Mouse (Mus musculus) bone marrow, adult 2 months (tissue): ENCODE results near the gene Pigk. TPM values are rescaled to one million over a fixed set of nuclear protein-coding genes. Genes with fewer than 3 reads are reported as not detected.

Source experiments
- H3K27ac ChIP-seq: fragments of 200-500 bp; 2 replicates; pipeline ENCODE4 v1.5.1; 2012; ENCODE audit warnings: low read depth, mild to moderate bottlenecking, control low read depth, inconsistent platforms, low read length; ENCODE audit not compliant: control insufficient read depth, poor library complexity, insufficient read depth
- H3K4me1 ChIP-seq: fragments of 200-500 bp; 2 replicates; pipeline ENCODE4 v1.6.1; 2011; ENCODE audit warnings: low read length; ENCODE audit not compliant: control insufficient read depth, insufficient read depth
- H3K4me3 ChIP-seq: fragments of 200-500 bp; replicated peaks from 2 replicates; pipeline ENCODE3; 2011; ENCODE audit warnings: mild to moderate bottlenecking, low read depth, low read length, control low read depth; ENCODE audit not compliant: control insufficient read depth
- CTCF ChIP-seq: fragments of 200-500 bp; IDR thresholded peaks from 2 replicates; pipeline ENCODE4 v1.5.1; 2011; ENCODE audit warnings: low read length, control low read depth; ENCODE audit not compliant: control insufficient read depth, insufficient read depth
- POLR2A ChIP-seq: fragments of 200-500 bp; IDR thresholded peaks from 2 replicates; pipeline ENCODE4 v1.6.1; 2011; ENCODE audit warnings: low read depth, mild to moderate bottlenecking, control low read depth, low read length, borderline replicate concordance; ENCODE audit not compliant: control insufficient read depth
- WGBS: fragments of 180-500 bp; shearing (Covaris S2); methylation state at CpG from one replicate; pipeline ENCODE4 v1.1.7; 2018; 5-methylcytosine and 5-hydroxymethylcytosine counted together
- polyA plus RNA-seq: library from polyadenylated mRNA; stranded (reverse); fragments of >200 nt; gene quantifications from 2 replicates; pipeline ENCODE4 v1.2.4, GENCODE M21; 2011; ENCODE audit warnings: low replicate concordance; ENCODE audit not compliant: missing spikeins, insufficient read depth, insufficient read length

The Pigk gene
- 8.2 and 17.7 TPM in 2 replicates for polyA plus RNA-seq

GRCm38 (mm10) chr3:152713991-152714902 is at the start of gene Pigk:
Pigk (plus strand) TSS chr3:152714100.
- WGBS, result under 1% methylated on average over 48 of the region's 48 CpGs
- Histone ChIP-seq H3K4me3 (peak within 1 kb of the TSS; percentile 99), H3K4me1 (no peaks in the 10 kb centered on the region), H3K27ac (no peak within 1 kb of the TSS; the same call in 1 of the 2 replicates)
- TF ChIP-seq POLR2A (peak; percentile 58; the same call in 1 of the 2 replicates), CTCF (no peak)

GRCm38 (mm10) chr3:152666991-152667355 is 46.9 kb upstream of the Pigk start:
- WGBS, result 6% methylated on average over 16 of the region's 16 CpGs
- no peak for TF ChIP-seq POLR2A
- no peak for TF ChIP-seq CTCF
- Histone ChIP-seq H3K4me3 (no peak overlapping the region), H3K27ac (no peak overlapping the region), H3K4me1 (no peaks in the 10 kb centered on the region)

- H3K27ac ChIP-seq, result no peak overlapping the region; the same call in 1 of the 2 replicates
- WGBS, result 5% methylated on average over 77 of the region's 82 CpGs
- no peak overlapping the region for H3K4me3 ChIP-seq
- H3K4me1 ChIP-seq, result no peaks in the 10 kb centered on the region
- TF ChIP-seq POLR2A, result no peak
- no peak for TF ChIP-seq CTCF
Measured at GRCm38 (mm10) chr3:152667356-152668211, 46.3 kb upstream of the Pigk start.

- WGBS, result 4% methylated on average over 5 of the region's 5 CpGs
- H3K27ac ChIP-seq, result no peak within 1 kb of the TSS; the same call in 1 of the 2 replicates
- H3K4me3 ChIP-seq, result no peak within 1 kb of the TSS
- no peak for TF ChIP-seq POLR2A
- TF ChIP-seq CTCF, result no peak
- no peaks in the 10 kb centered on the region for H3K4me1 ChIP-seq
Measured at GRCm38 (mm10) chr3:152668239-152668638, 45.7 kb upstream of the Pigk start, which contains the start of gene Ak5. Ak5 (minus strand) TSS chr3:152668360.

- WGBS, result 77% methylated on average over 2 of the region's 2 CpGs
- TF ChIP-seq CTCF, result no peak
- no peak for TF ChIP-seq POLR2A
- no peaks in the 10 kb centered on the region for H3K4me1 ChIP-seq
Measured at GRCm38 (mm10) chr3:152668793-152669192, 45.1 kb upstream of the Pigk start.

GRCm38 (mm10) chr3:152669783-152670182 is 44.1 kb upstream of the Pigk start:
- H3K4me3 ChIP-seq, result no peak overlapping the region
- no peak for TF ChIP-seq CTCF
- TF ChIP-seq POLR2A, result no peak
- H3K4me1 ChIP-seq, result no peaks in the 10 kb centered on the region
- no peak overlapping the region for H3K27ac ChIP-seq
- 74% methylated on average over 3 of the region's 3 CpGs for WGBS

More at GRCm38 (mm10) chr3:152668793-152669192, 45.1 kb upstream of the Pigk start:
- Histone ChIP-seq H3K27ac (no peak overlapping the region), H3K4me3 (no peak overlapping the region)

- 61% methylated on average over 6 of the region's 6 CpGs for WGBS
- H3K4me1 ChIP-seq, result no peaks in the 10 kb centered on the region
- TF ChIP-seq CTCF (no peak), POLR2A (no peak)
- H3K4me3 ChIP-seq, result no peak overlapping the region
- no peak overlapping the region for H3K27ac ChIP-seq
Measured at GRCm38 (mm10) chr3:152674663-152675062, 39.2 kb upstream of the Pigk start.

GRCm38 (mm10) chr3:152688532-152688931 is 25.4 kb upstream of the Pigk start:
- TF ChIP-seq CTCF (no peak), POLR2A (no peak)
- Histone ChIP-seq H3K4me3 (no peak overlapping the region), H3K27ac (no peak overlapping the region), H3K4me1 (no peaks in the 10 kb centered on the region)
- WGBS, result 82% methylated on average over 5 of the region's 5 CpGs
